ENCODE assay signal across 10 mouse cellular contexts in the genomic region with DNA sequence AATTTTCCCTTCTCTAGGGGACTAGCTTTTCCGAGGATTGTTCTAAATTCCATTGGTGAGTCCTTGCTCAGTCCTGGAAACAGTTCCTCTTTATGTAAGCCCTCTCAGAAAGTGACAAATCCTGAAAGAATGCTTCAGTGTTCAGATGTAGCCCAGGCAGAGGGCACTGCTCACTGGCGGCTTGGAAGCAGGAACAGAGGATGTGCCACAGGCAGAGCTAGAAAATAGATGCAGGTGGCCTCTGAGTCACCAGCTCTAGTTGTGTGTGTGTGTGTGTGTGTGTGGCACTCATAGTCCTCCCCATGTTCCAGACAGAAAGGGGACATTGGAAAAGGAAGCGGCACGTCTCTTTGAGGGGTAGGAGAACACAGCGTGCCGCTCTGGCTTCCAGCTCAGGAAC. TPM values are rescaled to one million over a fixed set of nuclear protein-coding genes. Genes with fewer than 3 reads are reported as not detected.
DNase-seq lines count a peak whose midpoint lies in the region; TF ChIP-seq lines count a peak whose summit lies in the region.
"Had no signal": no experiment of that assay in that cellular context is flagged by ENCODE, and none has a peak within 500 bp of the region (broad histone marks: within the 10 kb centered on the region; RNA-seq: fewer than 3 reads in every experiment).

No protein-coding gene starts in this region.

- DNase-seq in gastrocnemius, adult 2 months: peak; percentile 39
- no peak for DNase-seq in gastrocnemius, postnatal 36 days
- DNase-seq in spleen, adult 2 months (ENCODE audit: low read depth in 1 of 2, low spot score in 2 of 2): no peak
- DNase-seq in spleen, adult 18-20 months: no peak
- peak; percentile 24 to 30 for DNase-seq in left cerebral cortex, adult 2 months (ENCODE audit: extremely low spot score in 1 of 2, low spot score in 2 of 2)
- DNase-seq in telencephalon, adult 2 months (ENCODE audit: low read depth, low spot score): peak; percentile 63
- no peak for DNase-seq in embryo, embryonic 10.5 days (ENCODE audit: low spot score)
- DNase-seq in thymus, postnatal 36 days: no peak
- DNase-seq: cerebellum, postnatal 10 days; liver had no signal

- WGBS in spleen, adult 2 months: 69% methylated on average over 6 of the region's 6 CpGs

- no peak for TF ChIP-seq CTCF in gastrocnemius, adult 2 months (IDR thresholded peaks at IDR 0.05)
- TF ChIP-seq CTCF in spleen, adult 2 months (IDR thresholded peaks at IDR 0.05; ENCODE audit: extremely low read depth, insufficient read depth, insufficient read length, insufficient replicate concordance): no peak
- TF ChIP-seq CTCF in left cerebral cortex, adult 2 months (IDR thresholded peaks at IDR 0.05): no peak

- intact Hi-C loops in gastrocnemius, adult 2 months (cut with DNase I): no loop called here
- intact Hi-C loops in gastrocnemius, postnatal 36 days (cut with DNase I): no loop called here
- intact Hi-C loops in left cerebral cortex, adult 2 months (cut with DNase I): no loop called here

- H3K36me3 ChIP-seq in spleen, adult 2 months (ENCODE audit: control insufficient read depth, insufficient read depth, low read length): no peaks in the 10 kb centered on the region

- no peak overlapping the region for H3K4me3 ChIP-seq in gastrocnemius, adult 2 months
- H3K4me3 ChIP-seq in spleen, adult 2 months (ENCODE audit: extremely low read depth, insufficient read depth, insufficient read length): no peak overlapping the region
- H3K4me3 ChIP-seq in left cerebral cortex, adult 2 months: no peak overlapping the region

- TF ChIP-seq POLR2A in spleen, adult 2 months (IDR thresholded peaks at IDR 0.05; ENCODE audit: low read depth, low read length): no peak

- no peaks in the 10 kb centered on the region for H3K4me1 ChIP-seq in spleen, adult 2 months (ENCODE audit: control insufficient read depth, insufficient read depth, insufficient read length)

- H3K27me3 ChIP-seq in spleen, adult 2 months (ENCODE audit: control insufficient read depth, insufficient read depth, low read length): no peaks in the 10 kb centered on the region

- H3K27ac ChIP-seq in gastrocnemius, adult 2 months: peak overlapping the region; percentile 69
- peak overlapping the region; percentile 29; the same call in 1 of the 2 replicates for H3K27ac ChIP-seq in spleen, adult 2 months (ENCODE audit: insufficient read depth, low read length)
- peak overlapping the region; percentile 83 for H3K27ac ChIP-seq in left cerebral cortex, adult 2 months

RNA-seq across cellular contexts. Expression of a gene that starts 52.5 kb away (rescaled TPM):
- 10 to 100 TPM in 1 of 2 experiments, 1 to 10 TPM in 1; 7.6 to 16.6 TPM for total RNA-seq in gastrocnemius, adult 2 months (2021)
- total RNA-seq in gastrocnemius, postnatal 36 days (2021): 1 to 10 TPM; 6.0 to 9.8 TPM
- 15.8 and 21.8 TPM in 2 replicates for polyA plus RNA-seq in spleen, adult 2 months (2012; rRNA removed)
- total RNA-seq in left cerebral cortex, adult 2 months (2021): 10 to 100 TPM; 24.4 to 25.3 TPM

Comparison
In these comparisons a context has a peak if more than half of its experiments do, and no peak if none do; other contexts are left out.
1. DNase-seq: peak in gastrocnemius, adult 2 months (single experiment), left cerebral cortex, adult 2 months (2 of 2) and telencephalon, adult 2 months (single experiment); none in gastrocnemius, postnatal 36 days (0 of 2), spleen, adult 2 months (0 of 2), spleen, adult 18-20 months (0 of 2), embryo, embryonic 10.5 days (single experiment) and thymus, postnatal 36 days (0 of 2).
2. H3K27ac ChIP-seq: peak in every context shown above with its lines; median percentile 83 in left cerebral cortex, adult 2 months; 69 in gastrocnemius, adult 2 months; 29 in spleen, adult 2 months.